Mouse (Mus musculus) left cerebral cortex, postnatal 4 days (tissue): Measurements from ENCODE around the gene Ubtd1. TPM values are rescaled to one million over a fixed set of nuclear protein-coding genes. Genes with fewer than 3 reads are reported as not detected.

ENCODE experiments used
- DNase-seq: peaks from one replicate; pipeline ENCODE4 v3.0.0-alpha.2; 2022
- intact Hi-C: fragments of 180-260 bp; cut with DNase I; formaldehyde crosslinking; loops from one replicate; pipeline ENCODE4 v1.15.1; 2025
- total RNA-seq, 2 experiments: library from RNA; stranded (reverse); gene quantifications; 2 replicates each; pipeline ENCODE4 v1.2.3; 2021

The Ubtd1 gene
- total RNA-seq, 2 experiments from 2014 or later = 12.7 to 13.5 TPM

GRCm38 (mm10) chr19:42017399-42018247 is 36.1 kb downstream of the Ubtd1 start:
- DNase-seq = peak; percentile 83
- intact Hi-C loops = no loop called here

DNA sequence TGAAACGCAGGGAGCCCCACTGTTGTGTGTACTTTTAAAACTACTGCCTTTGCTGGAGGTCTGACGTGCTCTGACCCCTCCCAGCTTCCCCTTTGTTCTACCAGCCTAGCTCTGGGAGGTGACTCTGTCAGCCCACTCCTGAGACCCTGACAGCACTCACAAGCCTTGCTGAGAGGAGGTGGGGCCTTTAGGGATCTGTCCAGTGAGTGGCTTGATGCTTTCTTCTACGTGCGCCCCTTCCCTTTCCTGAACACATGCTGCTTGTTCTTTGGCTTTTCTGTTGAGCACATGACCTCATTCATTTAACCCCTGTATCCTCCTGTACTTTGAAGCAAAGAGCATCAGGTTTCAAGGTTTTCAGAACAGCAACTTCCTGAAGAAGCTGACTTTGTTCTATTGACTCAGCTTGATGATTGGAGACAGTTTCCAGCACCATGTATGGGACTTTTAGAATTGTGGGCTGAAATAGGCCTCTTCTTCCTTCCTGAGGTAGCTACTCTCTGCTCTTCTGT is 37.5 kb downstream of the Ubtd1 start:
- intact Hi-C loops = no loop called here
- DNase-seq = no peak

DNA sequence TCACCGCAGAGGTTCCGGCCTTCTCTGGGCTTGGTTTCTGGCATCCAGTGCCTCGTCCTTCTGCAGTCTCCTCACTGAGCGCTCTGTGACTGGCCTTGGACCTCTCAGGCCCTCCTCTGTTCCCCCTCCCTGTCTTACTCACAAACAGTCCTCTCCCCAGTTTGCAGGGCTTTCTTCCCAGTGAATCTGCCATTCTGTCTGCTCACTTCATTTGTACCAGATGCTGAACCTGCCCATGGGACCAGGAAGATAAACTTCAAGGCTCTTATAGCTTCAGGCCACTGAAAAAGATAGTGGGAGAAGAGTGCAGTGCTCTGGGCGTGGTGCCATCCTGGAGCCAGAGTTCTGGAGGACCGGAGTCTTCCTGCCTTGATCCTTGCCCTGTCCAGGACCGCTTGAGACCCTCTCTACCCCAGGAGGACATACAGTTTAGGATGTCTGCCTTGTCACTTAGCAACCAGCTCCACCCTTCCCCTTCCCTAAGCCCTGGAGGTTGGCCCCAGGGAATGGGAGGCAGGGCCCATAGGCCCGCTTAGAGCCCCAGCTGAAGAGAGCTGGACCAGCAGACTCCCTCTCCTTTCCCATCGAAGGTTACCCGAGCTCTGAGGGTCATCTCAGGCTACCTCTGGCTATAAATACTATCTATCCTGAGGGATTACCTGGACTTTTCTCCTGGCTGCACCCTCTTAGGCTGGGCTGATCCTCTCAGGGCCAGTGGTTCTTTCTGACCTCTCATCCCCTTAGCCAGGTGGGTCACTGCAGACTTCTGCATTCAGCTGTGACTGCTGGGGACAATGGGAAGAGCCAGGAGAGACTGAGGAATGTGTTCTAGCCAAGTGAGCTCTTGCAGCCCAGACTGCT is 40.3 kb downstream of the Ubtd1 start:
- intact Hi-C loops = loop anchor here (5.0 kb wide), 1 partner anchor 40 kb away; the partner anchor contains the start of genes Mms19 and Ubtd1
- no peak for DNase-seq

- intact Hi-C loops = loop anchor here (5.0 kb wide), 1 partner anchor 40 kb away; the partner anchor contains the start of genes Mms19 and Ubtd1
- DNase-seq = no peak
Measured at GRCm38 (mm10) chr19:42022542-42022848, 40.9 kb downstream of the Ubtd1 start.

DNA sequence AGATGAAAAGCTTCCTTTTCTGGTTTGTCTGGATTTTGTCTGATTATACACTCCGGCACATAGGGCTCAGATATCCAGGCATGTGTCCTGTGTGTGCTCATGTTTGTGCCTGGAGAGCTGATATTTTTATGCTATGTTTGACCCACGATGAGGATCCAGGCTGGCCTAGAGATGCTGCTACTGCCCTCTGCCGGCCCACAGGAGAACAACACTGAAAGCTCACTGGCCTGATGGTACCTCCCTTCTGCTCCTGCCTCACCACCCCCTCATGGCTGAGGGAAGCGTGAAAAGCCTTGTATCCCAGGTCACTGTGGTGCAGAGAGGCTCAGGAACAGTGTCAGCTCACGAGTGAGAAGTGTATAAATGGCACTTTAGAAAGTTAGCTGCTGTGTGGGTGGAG is 44.6 kb downstream of the Ubtd1 start:
- intact Hi-C loops = no loop called here
- DNase-seq = peak; percentile 82

DNA sequence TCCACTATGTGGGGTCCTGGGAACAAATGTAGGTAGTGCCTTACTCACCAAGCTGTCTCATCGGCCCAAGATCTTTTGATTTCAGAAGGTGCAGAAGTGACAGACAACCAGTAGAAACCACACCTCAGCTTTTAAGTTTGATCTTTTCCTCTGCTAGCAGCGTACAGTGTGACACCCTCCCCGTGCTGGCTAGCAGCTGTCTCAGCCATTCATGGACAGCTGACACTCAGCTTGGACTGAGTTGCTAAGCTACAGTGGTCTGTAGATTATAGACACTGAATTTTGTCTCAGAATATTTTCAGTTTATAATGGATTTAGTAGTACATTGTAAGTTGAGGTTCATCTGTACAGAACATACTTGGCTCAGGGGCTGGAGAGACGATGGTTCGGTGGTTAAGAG is 49.5 kb downstream of the Ubtd1 start:
- no peak for DNase-seq
- intact Hi-C loops = no loop called here

GRCm38 (mm10) chr19:42033611-42034010 is 52.0 kb downstream of the Ubtd1 start:
- DNase-seq = peak; percentile 59
- intact Hi-C loops = no loop called here

DNA sequence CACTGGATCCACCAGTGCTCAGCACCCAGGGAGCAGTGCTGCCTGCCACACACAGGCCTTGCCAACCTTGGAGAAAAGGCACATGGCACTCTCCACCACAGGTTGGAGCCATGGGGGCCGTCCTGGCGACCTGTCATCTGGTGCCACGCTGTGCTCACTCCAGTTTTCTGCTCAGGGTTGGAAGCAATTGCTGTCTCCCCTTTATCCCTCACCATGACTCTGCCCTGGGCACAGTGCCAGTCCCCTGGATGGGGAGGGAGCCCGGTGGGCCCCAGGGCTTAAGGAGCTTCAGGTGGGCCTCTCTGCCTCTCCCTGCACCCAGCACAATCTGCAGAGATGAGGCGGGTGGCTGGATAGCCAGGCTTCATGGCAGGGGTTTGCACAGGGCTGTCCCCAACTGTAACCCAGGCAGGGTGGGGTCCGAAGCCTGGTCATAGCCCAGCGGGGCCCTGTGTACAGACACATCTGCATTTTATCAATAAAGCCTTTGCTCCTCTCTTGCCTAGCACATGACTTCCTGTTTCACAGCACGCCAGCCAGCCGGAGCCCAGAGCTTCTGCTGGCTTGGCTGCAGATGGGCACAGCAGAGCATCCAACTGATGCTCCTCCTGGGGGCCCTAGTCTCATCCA is 52.7 kb downstream of the Ubtd1 start:
- intact Hi-C loops = no loop called here
- DNase-seq = peak; percentile 30

GRCm38 (mm10) chr19:42034881-42035455 is 53.4 kb downstream of the Ubtd1 start:
- DNase-seq = no peak
- intact Hi-C loops = no loop called here

- peak; percentile 92 for DNase-seq
- intact Hi-C loops = no loop called here
Measured at GRCm38 (mm10) chr19:42035456-42036248, 54.1 kb downstream of the Ubtd1 start, which contains the start of gene Ankrd2. TSS of gene Ankrd2 (plus strand) at chr19:42036000.

GRCm38 (mm10) chr19:42036357-42036756 is 54.8 kb downstream of the Ubtd1 start:
- intact Hi-C loops = no loop called here
- DNase-seq = no peak

DNA sequence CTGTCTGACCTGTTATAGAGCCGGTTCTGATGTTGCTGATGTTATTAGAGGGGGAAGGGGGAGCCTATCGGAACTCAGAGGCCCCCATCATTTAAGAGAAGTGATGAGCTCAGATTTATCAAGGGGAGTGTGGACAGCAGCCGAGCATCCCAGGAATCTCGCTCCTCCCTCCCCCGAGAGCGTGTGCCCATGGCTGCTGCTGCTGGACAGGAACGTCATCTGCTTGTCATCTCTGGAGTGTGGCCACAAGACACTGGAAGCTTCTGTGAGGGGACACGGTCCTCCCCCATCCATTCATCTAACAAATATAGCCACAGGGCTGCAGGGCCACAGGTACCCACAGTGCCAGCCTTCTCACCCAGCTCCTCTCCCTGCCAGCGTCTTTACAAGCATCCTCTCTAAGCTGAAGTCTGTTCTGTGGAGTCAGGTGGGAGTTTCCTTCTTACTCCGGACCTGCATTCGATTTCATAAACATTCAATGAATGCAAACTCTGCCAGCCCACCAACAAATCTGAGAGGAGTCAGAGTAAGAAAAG is 55.7 kb downstream of the Ubtd1 start:
- no peak for DNase-seq
- intact Hi-C loops = no loop called here

DNA sequence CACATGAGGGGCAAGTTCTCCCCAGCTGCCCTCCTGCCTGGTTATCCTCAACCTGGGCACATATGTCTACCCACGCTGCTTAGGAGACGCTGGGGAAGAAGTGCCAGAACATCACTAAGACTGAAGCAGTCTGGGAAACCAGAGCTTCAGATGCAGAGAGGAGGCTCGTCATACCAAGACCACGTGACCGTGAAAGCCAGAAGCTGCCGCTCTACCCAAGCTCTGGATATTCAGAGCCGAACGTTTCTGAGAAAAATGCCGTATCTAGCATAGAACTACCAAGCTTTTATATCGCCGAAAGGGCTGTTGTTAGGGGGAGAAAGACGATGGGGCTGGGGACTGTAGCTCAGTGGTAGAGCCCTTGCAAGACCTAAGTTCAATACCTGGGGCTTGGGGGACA is 56.7 kb downstream of the Ubtd1 start:
- DNase-seq = no peak
- intact Hi-C loops = no loop called here

GRCm38 (mm10) chr19:42043988-42044387 is 62.4 kb downstream of the Ubtd1 start:
- DNase-seq = no peak
- intact Hi-C loops = no loop called here

DNA sequence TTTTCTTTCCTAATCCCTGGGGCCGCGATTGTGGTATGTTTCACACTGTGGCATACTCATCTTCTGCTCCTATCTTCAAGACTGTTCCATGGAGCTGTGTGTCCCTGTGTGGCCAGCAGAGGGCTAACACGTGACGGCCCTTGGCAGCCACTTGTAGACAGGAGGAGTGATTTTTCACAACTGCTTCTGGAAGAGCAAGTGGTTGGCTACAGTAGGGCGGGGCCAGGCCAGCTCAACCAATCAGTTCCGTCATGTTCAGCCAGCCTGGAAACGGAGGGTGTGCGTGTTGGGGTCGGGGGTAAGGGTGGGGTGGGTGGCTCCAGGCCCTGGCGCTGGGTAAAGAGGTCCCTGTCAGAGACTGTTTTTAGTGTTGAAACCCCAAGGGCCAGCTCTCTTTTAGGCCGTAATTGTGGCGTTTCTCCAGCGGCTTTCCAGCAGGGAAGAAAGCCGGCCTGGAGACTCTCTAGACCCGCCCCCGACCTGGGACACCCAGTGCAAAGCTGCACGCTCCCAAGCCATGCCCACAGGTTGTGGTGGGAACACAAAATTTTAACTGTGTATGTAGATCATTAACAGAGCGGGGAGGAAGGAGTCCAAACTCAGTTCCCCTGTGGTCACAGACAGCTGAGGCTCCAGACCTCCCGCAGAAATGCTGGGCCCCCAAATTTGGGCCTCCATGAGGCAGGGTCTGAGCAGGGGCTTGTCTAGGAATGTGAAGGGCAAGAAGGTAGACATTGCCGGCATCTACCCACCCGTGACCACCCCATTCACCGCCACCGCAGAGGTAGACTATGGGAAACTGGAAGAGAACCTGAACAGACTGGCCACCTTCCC is 63.9 kb downstream of the Ubtd1 start, which contains the start of gene Hoga1:
Gene Hoga1 (plus strand): TSS at position 342 of the 834 bp plus-strand sequence.
- peak; percentile 73 for DNase-seq
- intact Hi-C loops = no loop called here

GRCm38 (mm10) chr19:42050251-42050650 is 68.7 kb downstream of the Ubtd1 start:
- intact Hi-C loops = no loop called here
- no peak for DNase-seq

DNA sequence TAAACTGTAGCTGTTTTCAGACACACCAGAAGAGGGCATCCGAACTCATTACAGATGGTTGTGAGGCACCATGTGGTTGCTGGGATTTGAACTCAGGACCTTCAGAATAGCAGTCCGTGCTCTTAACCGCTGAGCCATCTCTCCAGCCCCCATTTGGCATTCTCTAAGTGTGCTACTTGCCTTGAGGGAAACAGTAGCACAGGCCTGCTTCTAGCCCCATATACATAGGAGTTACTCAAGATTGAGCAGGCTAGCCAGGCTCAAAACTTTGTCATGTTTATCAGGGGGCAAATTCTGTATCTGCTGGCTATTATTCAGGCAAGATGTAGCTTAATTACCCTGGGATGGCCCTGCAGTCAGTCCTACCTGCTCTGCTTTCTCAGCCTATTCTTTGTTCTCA is 69.8 kb downstream of the Ubtd1 start:
- intact Hi-C loops = no loop called here

DNA sequence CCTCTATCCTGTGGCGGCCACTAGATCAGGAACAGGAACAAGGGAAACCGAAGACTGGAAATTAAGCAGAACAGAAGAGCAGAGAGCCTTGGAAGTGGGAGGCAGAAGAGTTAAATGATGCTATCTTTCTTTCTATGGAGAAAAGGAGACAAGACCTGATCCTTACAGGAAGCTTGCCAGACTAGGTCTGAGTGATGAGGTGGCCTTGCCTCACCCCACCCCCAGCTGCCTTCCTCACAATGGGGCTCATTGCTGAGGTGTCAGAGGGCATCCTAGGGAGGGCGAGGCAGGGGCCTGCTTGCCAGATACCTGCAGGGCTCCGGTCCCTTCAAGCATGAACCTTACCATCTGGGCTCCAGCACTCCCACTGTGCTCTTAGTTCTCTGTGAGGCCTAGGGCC is 70.4 kb downstream of the Ubtd1 start, which contains the start of gene 4933411K16Rik:
Gene 4933411K16Rik (plus strand): TSS at position 301 of the 400 bp plus-strand sequence.
- intact Hi-C loops = no loop called here
- DNase-seq = no peak

More for the DNA sequence above, 69.8 kb downstream of the Ubtd1 start:
- DNase-seq = no peak
